Mouse (Mus musculus): Measurements from ENCODE around the gene Cdk15. TPM values are rescaled to one million over a fixed set of nuclear protein-coding genes. Genes with fewer than 3 reads are reported as not detected.

The Cdk15 gene
- polyA plus RNA-seq, 1 experiment from 2014 or later: not detected

GRCm38 (mm10) chr1:59311292-59311885, 54.7 kb downstream of the Cdk15 start:
- peaks cover 16% of the 10 kb centered on the region; the same call in 1 of the 2 replicates for H3K27me3 ChIP-seq (ENCODE audit: control insufficient read depth, insufficient read depth, low read length)
- no peak overlapping the region for H3K4me3 ChIP-seq (ENCODE audit: control insufficient read depth in 1 of 2, insufficient read depth in 1 of 2, low read depth in 1 of 2, low read length in 2 of 2)
- no peak for ATAC-seq (ENCODE audit: insufficient number of reproducible peaks, insufficient read depth, low FRiP score, low read depth)
- no peak overlapping the region for H3K27ac ChIP-seq (replicated peaks in 1 of 2; ENCODE audit: control insufficient read depth in 1 of 2, insufficient read depth in 1 of 2, low read depth in 2 of 2, low read length in 2 of 2)
- no peak overlapping the region for H3K9ac ChIP-seq (ENCODE audit: low read length)
- no peaks in the 10 kb centered on the region for H3K4me1 ChIP-seq (ENCODE audit: control insufficient read depth in 2 of 2, insufficient read depth in 2 of 2, low read length in 2 of 2)
- no peaks in the 10 kb centered on the region for H3K36me3 ChIP-seq (ENCODE audit: control insufficient read depth, insufficient read depth, low read length)
- 58% methylated on average over 5 of the region's 5 CpGs for WGBS
- H3K9me3 ChIP-seq (ENCODE audit: control insufficient read depth, low read length): no peaks in the 10 kb centered on the region
- H3K4me2 ChIP-seq (ENCODE audit: low read length): no peak overlapping the region

GRCm38 (mm10) chr1:59312187-59313153, 55.8 kb downstream of the Cdk15 start:
- WGBS: 71% methylated on average over 10 of the region's 10 CpGs
- Histone ChIP-seq H3K27me3 (ENCODE audit: control insufficient read depth, insufficient read depth, low read length) (peaks cover 16% of the 10 kb centered on the region; the same call in 1 of the 2 replicates), H3K4me1 (ENCODE audit: control insufficient read depth in 2 of 2, insufficient read depth in 2 of 2, low read length in 2 of 2) (no peaks in the 10 kb centered on the region), H3K4me3 (ENCODE audit: control insufficient read depth in 1 of 2, insufficient read depth in 1 of 2, low read depth in 1 of 2, low read length in 2 of 2) (no peak overlapping the region), H3K36me3 (ENCODE audit: control insufficient read depth, insufficient read depth, low read length) (no peaks in the 10 kb centered on the region), H3K27ac (replicated peaks in 1 of 2; ENCODE audit: control insufficient read depth in 1 of 2, insufficient read depth in 1 of 2, low read depth in 2 of 2, low read length in 2 of 2) (no peak overlapping the region), H3K9ac (ENCODE audit: low read length) (no peak overlapping the region), H3K4me2 (ENCODE audit: low read length) (no peak overlapping the region), H3K9me3 (ENCODE audit: control insufficient read depth, low read length) (no peaks in the 10 kb centered on the region)
- no peak for ATAC-seq (ENCODE audit: insufficient number of reproducible peaks, insufficient read depth, low FRiP score, low read depth)

- Histone ChIP-seq H3K27ac (replicated peaks in 1 of 2; ENCODE audit: control insufficient read depth in 1 of 2, insufficient read depth in 1 of 2, low read depth in 2 of 2, low read length in 2 of 2) (no peak overlapping the region), H3K27me3 (ENCODE audit: control insufficient read depth, insufficient read depth, low read length) (peaks cover 23% of the 10 kb centered on the region), H3K4me3 (ENCODE audit: control insufficient read depth in 1 of 2, insufficient read depth in 1 of 2, low read depth in 1 of 2, low read length in 2 of 2) (no peak overlapping the region), H3K9ac (ENCODE audit: low read length) (no peak overlapping the region), H3K4me1 (ENCODE audit: control insufficient read depth in 2 of 2, insufficient read depth in 2 of 2, low read length in 2 of 2) (no peaks in the 10 kb centered on the region), H3K36me3 (ENCODE audit: control insufficient read depth, insufficient read depth, low read length) (no peaks in the 10 kb centered on the region), H3K4me2 (ENCODE audit: low read length) (no peak overlapping the region), H3K9me3 (ENCODE audit: control insufficient read depth, low read length) (no peaks in the 10 kb centered on the region)
- WGBS: 69% methylated on average over 8 of the region's 8 CpGs
- ATAC-seq (ENCODE audit: insufficient number of reproducible peaks, insufficient read depth, low FRiP score, low read depth): no peak
These were observed 56.6 kb downstream of the Cdk15 start for GRCm38 (mm10) chr1:59313154-59313940.

- H3K36me3 ChIP-seq (ENCODE audit: control insufficient read depth, insufficient read depth, low read length): no peaks in the 10 kb centered on the region
- H3K9ac ChIP-seq (ENCODE audit: low read length): no peak overlapping the region
- H3K4me2 ChIP-seq (ENCODE audit: low read length): no peak overlapping the region
- H3K4me3 ChIP-seq (ENCODE audit: control insufficient read depth in 1 of 2, insufficient read depth in 1 of 2, low read depth in 1 of 2, low read length in 2 of 2): no peak overlapping the region
- H3K27me3 ChIP-seq (ENCODE audit: control insufficient read depth, insufficient read depth, low read length): peaks cover 23% of the 10 kb centered on the region
- no peaks in the 10 kb centered on the region for H3K9me3 ChIP-seq (ENCODE audit: control insufficient read depth, low read length)
- H3K4me1 ChIP-seq (ENCODE audit: control insufficient read depth in 2 of 2, insufficient read depth in 2 of 2, low read length in 2 of 2): no peaks in the 10 kb centered on the region
- 28% methylated on average over 5 of the region's 5 CpGs for WGBS
- no peak for ATAC-seq (ENCODE audit: insufficient number of reproducible peaks, insufficient read depth, low FRiP score, low read depth)
- H3K27ac ChIP-seq (replicated peaks in 1 of 2; ENCODE audit: control insufficient read depth in 1 of 2, insufficient read depth in 1 of 2, low read depth in 2 of 2, low read length in 2 of 2): no peak overlapping the region
These were observed 58.5 kb downstream of the Cdk15 start for GRCm38 (mm10) chr1:59315057-59315807.

GRCm38 (mm10) chr1:59316031-59316385, 59.3 kb downstream of the Cdk15 start:
- Histone ChIP-seq H3K4me1 (ENCODE audit: control insufficient read depth in 2 of 2, insufficient read depth in 2 of 2, low read length in 2 of 2) (no peaks in the 10 kb centered on the region; a peak in 1 of 4 replicates), H3K9ac (ENCODE audit: low read length) (no peak overlapping the region), H3K36me3 (ENCODE audit: control insufficient read depth, insufficient read depth, low read length) (no peaks in the 10 kb centered on the region), H3K4me2 (ENCODE audit: low read length) (no peak overlapping the region; the same call in 1 of the 2 replicates), H3K27me3 (ENCODE audit: control insufficient read depth, insufficient read depth, low read length) (peaks cover 23% of the 10 kb centered on the region), H3K9me3 (ENCODE audit: control insufficient read depth, low read length) (no peaks in the 10 kb centered on the region), H3K27ac (replicated peaks in 1 of 2; ENCODE audit: control insufficient read depth in 1 of 2, insufficient read depth in 1 of 2, low read depth in 2 of 2, low read length in 2 of 2) (no peak overlapping the region), H3K4me3 (ENCODE audit: control insufficient read depth in 1 of 2, insufficient read depth in 1 of 2, low read depth in 1 of 2, low read length in 2 of 2) (no peak overlapping the region)
- ATAC-seq (ENCODE audit: insufficient number of reproducible peaks, insufficient read depth, low FRiP score, low read depth): no peak
- WGBS: 24% methylated on average over 9 of the region's 9 CpGs

- no peak overlapping the region for H3K27ac ChIP-seq (replicated peaks in 1 of 2; ENCODE audit: control insufficient read depth in 1 of 2, insufficient read depth in 1 of 2, low read depth in 2 of 2, low read length in 2 of 2)
- H3K9ac ChIP-seq (ENCODE audit: low read length): no peak overlapping the region
- H3K36me3 ChIP-seq (ENCODE audit: control insufficient read depth, insufficient read depth, low read length): no peaks in the 10 kb centered on the region
- no peak for ATAC-seq (ENCODE audit: insufficient number of reproducible peaks, insufficient read depth, low FRiP score, low read depth)
- H3K9me3 ChIP-seq (ENCODE audit: control insufficient read depth, low read length): no peaks in the 10 kb centered on the region
- peaks cover 2 to 4% of the 10 kb centered on the region in 2 experiments; a peak in 2 of 4 replicates for H3K4me1 ChIP-seq (ENCODE audit: control insufficient read depth in 2 of 2, insufficient read depth in 2 of 2, low read length in 2 of 2)
- H3K27me3 ChIP-seq (ENCODE audit: control insufficient read depth, insufficient read depth, low read length): peaks cover 23% of the 10 kb centered on the region
- peak overlapping the region; percentile 42 for H3K4me2 ChIP-seq (ENCODE audit: low read length)
- no peak overlapping the region for H3K4me3 ChIP-seq (ENCODE audit: control insufficient read depth in 1 of 2, insufficient read depth in 1 of 2, low read depth in 1 of 2, low read length in 2 of 2)
- 17% methylated on average over 6 of the region's 6 CpGs for WGBS
These were observed 59.8 kb downstream of the Cdk15 start for GRCm38 (mm10) chr1:59316386-59317051.
